Mouse (Mus musculus): ENCODE data around the gene Osbpl6. TPM values are rescaled to one million over a fixed set of nuclear protein-coding genes. Genes with fewer than 3 reads are reported as not detected.

Gene Osbpl6
- polyA plus RNA-seq (2014; fragmentation: Nextera tagmentation; extraction: Ambion mirVana) = 17.3 and 17.6 TPM in 2 replicates

- Histone ChIP-seq H3K27me3 (ENCODE audit: insufficient read depth, low read length) (no peaks in the 10 kb centered on the region), H3K27ac (ENCODE audit: low read depth) (peak within 1 kb of the TSS; percentile 82), H3K4me2 (peak within 1 kb of the TSS; percentile 78), H3K4me3 (ENCODE audit: low read depth, low read length) (peak within 1 kb of the TSS; percentile 94), H3K36me3 (ENCODE audit: insufficient read depth) (no peaks in the 10 kb centered on the region), H3K4me1 (ENCODE audit: insufficient read depth) (no peaks in the 10 kb centered on the region), H3K9ac (peak within 1 kb of the TSS; percentile 75), H3K9me3 (ENCODE audit: low read depth, low read length) (no peaks in the 10 kb centered on the region)
- DNase-seq (peak; percentile 92), ATAC-seq (ENCODE audit: insufficient read depth) (peak; percentile 95)
- under 1% methylated on average over 62 of the region's 89 CpGs for whole genome bisulfite sequencing
- TF ChIP-seq CTCF (IDR thresholded peaks at IDR 0.05; ENCODE audit: low read depth) = 0 out of 2 replicates have a peak, but pooled peaks have one; percentile 27
Observed at GRCm38 (mm10) chr2:76406151-76406936, at the start of gene Osbpl6. TSS of gene Osbpl6 (plus strand) at chr2:76406508.

GRCm38 (mm10) chr2:76360226-76360625, 46.1 kb upstream of the Osbpl6 start, which contains the start of gene Cyct:
TSS of gene Cyct (minus strand) at chr2:76360450.
- DNase-seq (no peak), ATAC-seq (ENCODE audit: insufficient read depth) (no peak)
- no peak within 1 kb of the TSS for H3K4me2 ChIP-seq
- no peaks in the 10 kb centered on the region for H3K27me3 ChIP-seq (ENCODE audit: insufficient read depth, low read length)
- H3K4me1 ChIP-seq (ENCODE audit: insufficient read depth) = no peaks in the 10 kb centered on the region
- H3K4me3 ChIP-seq (ENCODE audit: low read depth, low read length) = no peak within 1 kb of the TSS
- no peaks in the 10 kb centered on the region for H3K9me3 ChIP-seq (ENCODE audit: low read depth, low read length)
- WGBS = 81% methylated on average over 11 of the region's 11 CpGs
- H3K27ac ChIP-seq (ENCODE audit: low read depth) = no peak within 1 kb of the TSS
- TF ChIP-seq CTCF (IDR thresholded peaks at IDR 0.05; ENCODE audit: low read depth) = no peak
- H3K9ac ChIP-seq = no peak within 1 kb of the TSS
- no peaks in the 10 kb centered on the region for H3K36me3 ChIP-seq (ENCODE audit: insufficient read depth)

- no peak overlapping the region for H3K27ac ChIP-seq (ENCODE audit: low read depth)
- no peak for ATAC-seq (ENCODE audit: insufficient read depth)
- 41% methylated on average over 2 of the region's 2 CpGs for WGBS
- peak; percentile 58 for TF ChIP-seq CTCF (IDR thresholded peaks at IDR 0.05; ENCODE audit: low read depth)
- no peaks in the 10 kb centered on the region for H3K9me3 ChIP-seq (ENCODE audit: low read depth, low read length)
- H3K27me3 ChIP-seq (ENCODE audit: insufficient read depth, low read length) = no peaks in the 10 kb centered on the region
- peak; percentile 49 for DNase-seq
- no peak overlapping the region for H3K4me3 ChIP-seq (ENCODE audit: low read depth, low read length)
- no peak overlapping the region for H3K4me2 ChIP-seq
- H3K9ac ChIP-seq = no peak overlapping the region
- no peaks in the 10 kb centered on the region for H3K36me3 ChIP-seq (ENCODE audit: insufficient read depth)
- H3K4me1 ChIP-seq (ENCODE audit: insufficient read depth) = no peaks in the 10 kb centered on the region
Observed at GRCm38 (mm10) chr2:76362111-76362510, 44.2 kb upstream of the Osbpl6 start.

- Histone ChIP-seq H3K4me1 (ENCODE audit: insufficient read depth) (peaks cover 2% of the 10 kb centered on the region; the same call in 1 of the 2 replicates), H3K9ac (no peak overlapping the region), H3K4me2 (no peak overlapping the region), H3K4me3 (ENCODE audit: low read depth, low read length) (no peak overlapping the region), H3K27me3 (ENCODE audit: insufficient read depth, low read length) (no peaks in the 10 kb centered on the region), H3K27ac (ENCODE audit: low read depth) (no peak overlapping the region), H3K9me3 (ENCODE audit: low read depth, low read length) (no peaks in the 10 kb centered on the region), H3K36me3 (ENCODE audit: insufficient read depth) (no peaks in the 10 kb centered on the region)
- TF ChIP-seq CTCF (IDR thresholded peaks at IDR 0.05; ENCODE audit: low read depth) = no peak
- DNase-seq (no peak), ATAC-seq (ENCODE audit: insufficient read depth) (no peak)
- 52% methylated on average over 4 of the region's 4 CpGs for WGBS
Observed at GRCm38 (mm10) chr2:76365811-76366210, 40.5 kb upstream of the Osbpl6 start.

GRCm38 (mm10) chr2:76367188-76367922, 39.0 kb upstream of the Osbpl6 start:
- Histone ChIP-seq H3K4me3 (ENCODE audit: low read depth, low read length) (no peak overlapping the region), H3K9ac (no peak overlapping the region), H3K27ac (ENCODE audit: low read depth) (no peak overlapping the region), H3K4me2 (no peak overlapping the region), H3K27me3 (ENCODE audit: insufficient read depth, low read length) (no peaks in the 10 kb centered on the region), H3K36me3 (ENCODE audit: insufficient read depth) (peaks cover 3% of the 10 kb centered on the region; the same call in 1 of the 2 replicates), H3K4me1 (ENCODE audit: insufficient read depth) (peaks cover 5% of the 10 kb centered on the region; the same call in 1 of the 2 replicates), H3K9me3 (ENCODE audit: low read depth, low read length) (no peaks in the 10 kb centered on the region)
- WGBS = 17% methylated on average over 9 of the region's 9 CpGs
- TF ChIP-seq CTCF (IDR thresholded peaks at IDR 0.05; ENCODE audit: low read depth) = peak; percentile 85
- ATAC-seq (ENCODE audit: insufficient read depth) (no peak), DNase-seq (peak; percentile 95)

GRCm38 (mm10) chr2:76368861-76369660, 37.2 kb upstream of the Osbpl6 start:
- peaks cover 18% of the 10 kb centered on the region for H3K36me3 ChIP-seq (ENCODE audit: insufficient read depth)
- no peak overlapping the region for H3K9ac ChIP-seq
- H3K4me2 ChIP-seq = peak overlapping the region; percentile 92; the same call in 1 of the 2 replicates
- no peaks in the 10 kb centered on the region for H3K27me3 ChIP-seq (ENCODE audit: insufficient read depth, low read length)
- WGBS = 66% methylated on average over 12 of the region's 13 CpGs
- no peak for TF ChIP-seq CTCF (IDR thresholded peaks at IDR 0.05; ENCODE audit: low read depth)
- no peak for ATAC-seq (ENCODE audit: insufficient read depth)
- peak overlapping the region; percentile 94 for H3K4me3 ChIP-seq (ENCODE audit: low read depth, low read length)
- no peak for DNase-seq
- H3K4me1 ChIP-seq (ENCODE audit: insufficient read depth) = peaks cover 5% of the 10 kb centered on the region; the same call in 1 of the 2 replicates
- no peak overlapping the region for H3K27ac ChIP-seq (ENCODE audit: low read depth)
- no peaks in the 10 kb centered on the region for H3K9me3 ChIP-seq (ENCODE audit: low read depth, low read length)

All from lung, embryonic 14.5 days (tissue).